Mouse (Mus musculus): ENCODE measurements around the gene Arrdc4.

DNA sequence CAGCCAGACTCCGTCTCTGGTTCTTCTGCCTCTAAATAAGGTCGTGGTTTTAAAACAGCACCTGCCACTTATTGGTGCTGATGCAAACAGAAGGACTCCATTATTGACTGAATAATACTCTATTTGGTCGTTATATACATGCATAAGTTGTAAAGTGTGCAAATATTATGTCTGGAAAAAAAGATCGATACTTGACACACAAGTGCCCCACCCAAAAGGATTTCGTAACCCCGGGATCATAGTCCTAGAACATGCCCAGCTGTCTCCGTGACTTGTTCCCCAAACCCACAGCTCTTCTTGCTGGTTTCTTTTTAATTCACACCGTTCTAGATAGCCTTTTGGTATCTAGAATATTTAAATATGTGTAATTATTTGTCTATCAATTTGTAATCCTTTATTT, 878 bp upstream of the Arrdc4 start:
- TF ChIP-seq MYOD1 (IDR thresholded peaks at IDR 0.05; ENCODE audit: control insufficient read depth in 1 of 3, insufficient read length in 2 of 3, low read depth in 2 of 3) (no peak), MAX (IDR thresholded peaks at IDR 0.05; ENCODE audit: low read depth) (no peak)

Measured in myocyte (in vitro differentiated cells).